Mouse (Mus musculus): ENCODE results near the gene Pdxp. TPM values are rescaled to one million over a fixed set of nuclear protein-coding genes. Genes with fewer than 3 reads are reported as not detected.

Gene Pdxp
- polyA plus RNA-seq, 1 experiment from 2014 or later: 25.7 TPM

GRCm38 (mm10) chr15:78937963-78938362 is 24.2 kb downstream of the Pdxp start:
- no peak overlapping the region for H3K9ac ChIP-seq (ENCODE audit: low read depth, low read length)
- H3K4me3 ChIP-seq (ENCODE audit: low read depth, low read length): no peak overlapping the region
- no peaks in the 10 kb centered on the region for H3K27me3 ChIP-seq (ENCODE audit: control insufficient read depth, insufficient read depth, low read length)
- peaks cover 13% of the 10 kb centered on the region for H3K4me1 ChIP-seq (ENCODE audit: control insufficient read depth, insufficient read depth, low read length)
- H3K36me3 ChIP-seq (ENCODE audit: control insufficient read depth, insufficient read depth, low read length): peaks cover 21% of the 10 kb centered on the region
- 84% methylated on average over 2 of the region's 2 CpGs for WGBS (ENCODE audit: insufficient replicate concordance)
- ATAC-seq (replicated peaks; ENCODE audit: insufficient number of reproducible peaks, low FRiP score, low TSS enrichment): no peak
- no peak overlapping the region for H3K27ac ChIP-seq (ENCODE audit: low read depth, low read length)
- H3K4me2 ChIP-seq: no peak overlapping the region
- H3K9me3 ChIP-seq (replicated peaks; ENCODE audit: control insufficient read depth, low read length): no peaks in the 10 kb centered on the region

DNA sequence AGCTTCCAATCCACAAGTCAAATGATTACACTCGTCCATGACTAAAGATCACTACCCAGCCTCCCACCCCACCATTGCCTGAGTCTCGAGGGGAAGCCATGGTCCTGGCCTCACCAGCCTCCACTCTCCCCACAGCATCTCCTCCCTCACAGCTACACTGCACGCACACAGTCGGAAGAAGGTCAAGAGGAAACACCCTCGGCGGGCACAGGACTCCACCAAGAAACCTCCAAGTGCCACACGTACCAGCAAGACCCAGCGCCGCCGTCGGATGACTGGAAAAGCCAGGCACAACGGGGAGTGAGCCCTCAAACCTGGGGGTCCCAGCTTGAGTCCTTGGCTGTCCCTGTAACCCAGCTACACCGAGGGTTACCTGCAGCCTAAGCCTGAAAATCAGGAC is 26.6 kb downstream of the Pdxp start:
- Histone ChIP-seq H3K27me3 (ENCODE audit: control insufficient read depth, insufficient read depth, low read length) (no peaks in the 10 kb centered on the region), H3K9me3 (replicated peaks; ENCODE audit: control insufficient read depth, low read length) (no peaks in the 10 kb centered on the region), H3K36me3 (ENCODE audit: control insufficient read depth, insufficient read depth, low read length) (peaks cover 21% of the 10 kb centered on the region), H3K4me3 (ENCODE audit: low read depth, low read length) (no peak overlapping the region), H3K4me1 (ENCODE audit: control insufficient read depth, insufficient read depth, low read length) (peaks cover 16% of the 10 kb centered on the region), H3K9ac (ENCODE audit: low read depth, low read length) (no peak overlapping the region), H3K4me2 (no peak overlapping the region), H3K27ac (ENCODE audit: low read depth, low read length) (no peak overlapping the region)
- WGBS (ENCODE audit: insufficient replicate concordance): 92% methylated on average over 13 of the region's 13 CpGs
- ATAC-seq (replicated peaks; ENCODE audit: insufficient number of reproducible peaks, low FRiP score, low TSS enrichment): no peak

- peak overlapping the region; percentile 66 for H3K4me2 ChIP-seq
- no peaks in the 10 kb centered on the region for H3K9me3 ChIP-seq (replicated peaks; ENCODE audit: control insufficient read depth, low read length)
- H3K27me3 ChIP-seq (ENCODE audit: control insufficient read depth, insufficient read depth, low read length): peaks cover 2% of the 10 kb centered on the region; the same call in 1 of the 2 replicates
- H3K4me3 ChIP-seq (ENCODE audit: low read depth, low read length): peak overlapping the region; percentile 40
- peaks cover 17% of the 10 kb centered on the region for H3K36me3 ChIP-seq (ENCODE audit: control insufficient read depth, insufficient read depth, low read length)
- 2% methylated on average over 9 of the region's 9 CpGs for WGBS (ENCODE audit: insufficient replicate concordance)
- no peak overlapping the region for H3K27ac ChIP-seq (ENCODE audit: low read depth, low read length)
- H3K9ac ChIP-seq (ENCODE audit: low read depth, low read length): peak overlapping the region; percentile 62
- peak; percentile 8; the same call in 1 of the 2 replicates for ATAC-seq (replicated peaks; ENCODE audit: insufficient number of reproducible peaks, low FRiP score, low TSS enrichment)
- H3K4me1 ChIP-seq (ENCODE audit: control insufficient read depth, insufficient read depth, low read length): peaks cover 7% of the 10 kb centered on the region
These were observed 28.9 kb downstream of the Pdxp start for GRCm38 (mm10) chr15:78942663-78943062.

- Histone ChIP-seq H3K27ac (ENCODE audit: low read depth, low read length) (no peak overlapping the region), H3K36me3 (ENCODE audit: control insufficient read depth, insufficient read depth, low read length) (no peaks in the 10 kb centered on the region), H3K9me3 (replicated peaks; ENCODE audit: control insufficient read depth, low read length) (no peaks in the 10 kb centered on the region), H3K4me2 (no peak overlapping the region), H3K9ac (ENCODE audit: low read depth, low read length) (no peak overlapping the region), H3K4me3 (ENCODE audit: low read depth, low read length) (no peak overlapping the region), H3K4me1 (ENCODE audit: control insufficient read depth, insufficient read depth, low read length) (peaks cover 10% of the 10 kb centered on the region), H3K27me3 (ENCODE audit: control insufficient read depth, insufficient read depth, low read length) (peaks cover 2% of the 10 kb centered on the region; the same call in 1 of the 2 replicates)
- ATAC-seq (replicated peaks; ENCODE audit: insufficient number of reproducible peaks, low FRiP score, low TSS enrichment): no peak
- WGBS (ENCODE audit: insufficient replicate concordance): 79% methylated on average over 7 of the region's 7 CpGs
These were observed 32.5 kb downstream of the Pdxp start for GRCm38 (mm10) chr15:78946232-78946631.

GRCm38 (mm10) chr15:78947657-78948056 is 33.9 kb downstream of the Pdxp start, which contains the start of gene Triobp:
Triobp (plus strand) TSS chr15:78947724.
- Histone ChIP-seq H3K4me1 (ENCODE audit: control insufficient read depth, insufficient read depth, low read length) (peaks cover 8% of the 10 kb centered on the region), H3K4me2 (peak within 1 kb of the TSS; percentile 81), H3K36me3 (ENCODE audit: control insufficient read depth, insufficient read depth, low read length) (no peaks in the 10 kb centered on the region), H3K27me3 (ENCODE audit: control insufficient read depth, insufficient read depth, low read length) (peaks cover 2% of the 10 kb centered on the region; the same call in 1 of the 2 replicates), H3K27ac (ENCODE audit: low read depth, low read length) (no peak within 1 kb of the TSS), H3K4me3 (ENCODE audit: low read depth, low read length) (peak within 1 kb of the TSS; percentile 44), H3K9ac (ENCODE audit: low read depth, low read length) (peak within 1 kb of the TSS; percentile 70), H3K9me3 (replicated peaks; ENCODE audit: control insufficient read depth, low read length) (no peaks in the 10 kb centered on the region)
- peak; percentile 93 for ATAC-seq (replicated peaks; ENCODE audit: insufficient number of reproducible peaks, low FRiP score, low TSS enrichment)
- WGBS (ENCODE audit: insufficient replicate concordance): under 1% methylated on average over 24 of the region's 24 CpGs

DNA sequence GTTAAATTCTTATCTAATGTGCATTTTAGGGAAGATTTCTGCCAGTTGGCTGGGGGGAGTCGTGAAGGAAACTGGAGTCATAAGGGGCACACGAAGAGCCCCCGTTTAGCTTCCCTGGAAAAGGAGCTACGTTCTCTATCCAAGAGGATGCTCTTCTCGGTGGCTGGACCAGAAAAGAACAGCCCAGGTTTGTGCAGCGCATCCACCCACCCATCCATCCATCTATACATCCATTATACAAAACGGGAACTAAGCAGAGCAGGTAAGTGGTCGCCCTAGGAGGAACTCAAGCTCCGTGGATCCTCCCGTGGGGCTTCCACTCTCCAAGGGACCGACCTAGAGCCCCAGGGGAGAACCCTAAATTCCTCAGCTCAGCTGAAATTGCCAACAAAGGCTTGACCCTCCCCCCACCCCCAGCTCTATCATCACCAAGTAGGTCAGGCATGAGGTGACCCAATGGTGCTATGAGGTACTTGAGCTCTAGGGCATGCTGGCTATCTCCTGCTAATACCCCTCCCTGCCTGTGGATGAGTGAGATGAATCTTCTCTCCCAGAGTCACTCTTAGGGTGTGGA is 34.5 kb downstream of the Pdxp start:
- Histone ChIP-seq H3K9ac (ENCODE audit: low read depth, low read length) (peak overlapping the region; percentile 70), H3K27ac (ENCODE audit: low read depth, low read length) (no peak overlapping the region), H3K4me3 (ENCODE audit: low read depth, low read length) (peak overlapping the region; percentile 44), H3K36me3 (ENCODE audit: control insufficient read depth, insufficient read depth, low read length) (no peaks in the 10 kb centered on the region), H3K4me1 (ENCODE audit: control insufficient read depth, insufficient read depth, low read length) (0 out of 2 replicates have a peak, but pooled peaks cover 3% of the 10 kb centered on the region), H3K4me2 (peak overlapping the region; percentile 81), H3K9me3 (replicated peaks; ENCODE audit: control insufficient read depth, low read length) (no peaks in the 10 kb centered on the region), H3K27me3 (ENCODE audit: control insufficient read depth, insufficient read depth, low read length) (peaks cover 2% of the 10 kb centered on the region; the same call in 1 of the 2 replicates)
- no peak for ATAC-seq (replicated peaks; ENCODE audit: insufficient number of reproducible peaks, low FRiP score, low TSS enrichment)
- 10% methylated on average over 11 of the region's 11 CpGs for WGBS (ENCODE audit: insufficient replicate concordance)

GRCm38 (mm10) chr15:78948883-78949282 is 35.2 kb downstream of the Pdxp start:
- Histone ChIP-seq H3K27ac (ENCODE audit: low read depth, low read length) (no peak overlapping the region), H3K27me3 (ENCODE audit: control insufficient read depth, insufficient read depth, low read length) (peaks cover 2% of the 10 kb centered on the region; the same call in 1 of the 2 replicates), H3K4me2 (no peak overlapping the region), H3K4me3 (ENCODE audit: low read depth, low read length) (no peak overlapping the region), H3K9ac (ENCODE audit: low read depth, low read length) (no peak overlapping the region), H3K4me1 (ENCODE audit: control insufficient read depth, insufficient read depth, low read length) (0 out of 2 replicates have a peak, but pooled peaks cover 3% of the 10 kb centered on the region), H3K9me3 (replicated peaks; ENCODE audit: control insufficient read depth, low read length) (no peaks in the 10 kb centered on the region), H3K36me3 (ENCODE audit: control insufficient read depth, insufficient read depth, low read length) (no peaks in the 10 kb centered on the region)
- ATAC-seq (replicated peaks; ENCODE audit: insufficient number of reproducible peaks, low FRiP score, low TSS enrichment): no peak
- 94% methylated on average over 3 of the region's 3 CpGs for WGBS (ENCODE audit: insufficient replicate concordance)

- Histone ChIP-seq H3K36me3 (ENCODE audit: control insufficient read depth, insufficient read depth, low read length) (0 out of 2 replicates have a peak, but pooled peaks cover 2% of the 10 kb centered on the region), H3K9me3 (replicated peaks; ENCODE audit: control insufficient read depth, low read length) (no peaks in the 10 kb centered on the region), H3K27ac (ENCODE audit: low read depth, low read length) (no peak overlapping the region), H3K9ac (ENCODE audit: low read depth, low read length) (no peak overlapping the region), H3K27me3 (ENCODE audit: control insufficient read depth, insufficient read depth, low read length) (no peaks in the 10 kb centered on the region), H3K4me2 (no peak overlapping the region), H3K4me3 (ENCODE audit: low read depth, low read length) (no peak overlapping the region), H3K4me1 (ENCODE audit: control insufficient read depth, insufficient read depth, low read length) (no peaks in the 10 kb centered on the region)
- no peak for ATAC-seq (replicated peaks; ENCODE audit: insufficient number of reproducible peaks, low FRiP score, low TSS enrichment)
- 73% methylated on average over 3 of the region's 3 CpGs for WGBS (ENCODE audit: insufficient replicate concordance)
These were observed 41.9 kb downstream of the Pdxp start for GRCm38 (mm10) chr15:78955663-78956062.

GRCm38 (mm10) chr15:78956351-78956750 is 42.6 kb downstream of the Pdxp start:
- no peaks in the 10 kb centered on the region for H3K9me3 ChIP-seq (replicated peaks; ENCODE audit: control insufficient read depth, low read length)

More at GRCm38 (mm10) chr15:78956351-78956750, 42.6 kb downstream of the Pdxp start:
- 59% methylated on average over 4 of the region's 4 CpGs for WGBS (ENCODE audit: insufficient replicate concordance)
- 0 out of 2 replicates have a peak, but pooled peaks have one; percentile 8 for ATAC-seq (replicated peaks; ENCODE audit: insufficient number of reproducible peaks, low FRiP score, low TSS enrichment)
- H3K4me1 ChIP-seq (ENCODE audit: control insufficient read depth, insufficient read depth, low read length): no peaks in the 10 kb centered on the region
- H3K4me3 ChIP-seq (ENCODE audit: low read depth, low read length): no peak overlapping the region
- H3K9ac ChIP-seq (ENCODE audit: low read depth, low read length): no peak overlapping the region
- H3K27ac ChIP-seq (ENCODE audit: low read depth, low read length): no peak overlapping the region
- no peaks in the 10 kb centered on the region for H3K27me3 ChIP-seq (ENCODE audit: control insufficient read depth, insufficient read depth, low read length)
- H3K36me3 ChIP-seq (ENCODE audit: control insufficient read depth, insufficient read depth, low read length): 0 out of 2 replicates have a peak, but pooled peaks cover 2% of the 10 kb centered on the region
- no peak overlapping the region for H3K4me2 ChIP-seq

All from heart, embryonic 11.5 days (tissue).